Mouse (Mus musculus) neutrophil, adult 5-6 weeks (primary cell): ENCODE measurements around the gene Carnmt1. TPM values are rescaled to one million over a fixed set of nuclear protein-coding genes. Genes with fewer than 3 reads are reported as not detected.
"Not testable (repeated sequence)": the region's sequence is repeated elsewhere in the genome, so short reads cannot be mapped to it uniquely, and the experiment has no call there.

Experiments
- ATAC-seq: fragments of 151-379, 151-347 bp; 2 replicates; pipeline ENCODE4 v1.8.0; 2017; ENCODE audit warnings: mild to moderate bottlenecking, moderate TSS enrichment; ENCODE audit not compliant: insufficient number of reproducible peaks, poor library complexity, low FRiP score, severe bottlenecking; ENCODE audit errors: extremely low read depth
- total RNA-seq: library from RNA; stranded (forward); fragments of 200-1000 nt; gene quantifications from 2 replicates; pipeline ENCODE4 v1.2.3, GENCODE M21; 2017

Gene Carnmt1
- total RNA-seq, 1 experiment from 2014 or later: 9.4 TPM

DNA sequence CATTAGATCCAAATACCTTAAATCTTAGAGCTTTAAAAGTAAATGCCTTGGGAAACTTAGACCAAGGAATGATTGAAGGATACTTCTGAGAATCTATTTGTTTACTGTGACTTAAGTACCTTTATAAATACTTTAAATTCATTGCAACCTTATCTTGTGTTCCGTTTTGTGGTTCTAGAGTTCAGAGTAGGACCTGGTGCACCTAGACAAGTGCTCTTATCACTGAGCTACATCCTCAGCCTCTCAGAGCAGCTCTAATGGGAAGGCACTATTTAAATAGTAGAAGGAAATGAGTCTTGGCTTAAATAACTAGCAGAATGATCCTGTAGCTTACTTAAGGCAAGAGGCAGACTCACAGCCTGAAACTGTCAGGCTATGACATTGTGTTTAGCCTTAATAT lies 25.0 kb downstream of the Carnmt1 start:
- no peak for ATAC-seq

DNA sequence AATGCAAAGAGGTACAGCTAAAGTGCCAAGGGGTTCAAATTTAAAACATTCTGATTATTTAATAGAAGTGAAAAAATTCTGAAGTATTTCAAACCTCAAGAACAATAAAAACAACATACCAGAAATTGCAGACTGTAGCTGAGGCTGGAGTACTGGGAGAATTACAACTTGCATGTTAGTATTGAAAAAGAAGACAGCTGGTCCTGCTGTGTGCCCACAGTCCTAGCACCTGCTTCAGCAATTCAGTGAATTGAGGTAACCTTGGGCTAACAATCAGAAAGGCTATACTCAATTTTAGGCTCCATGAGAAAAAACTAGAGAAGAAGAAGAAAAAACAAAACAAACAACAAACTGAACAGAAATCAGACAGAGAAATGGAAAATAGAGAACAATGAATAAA lies 37.5 kb downstream of the Carnmt1 start:
- no peak for ATAC-seq

DNA sequence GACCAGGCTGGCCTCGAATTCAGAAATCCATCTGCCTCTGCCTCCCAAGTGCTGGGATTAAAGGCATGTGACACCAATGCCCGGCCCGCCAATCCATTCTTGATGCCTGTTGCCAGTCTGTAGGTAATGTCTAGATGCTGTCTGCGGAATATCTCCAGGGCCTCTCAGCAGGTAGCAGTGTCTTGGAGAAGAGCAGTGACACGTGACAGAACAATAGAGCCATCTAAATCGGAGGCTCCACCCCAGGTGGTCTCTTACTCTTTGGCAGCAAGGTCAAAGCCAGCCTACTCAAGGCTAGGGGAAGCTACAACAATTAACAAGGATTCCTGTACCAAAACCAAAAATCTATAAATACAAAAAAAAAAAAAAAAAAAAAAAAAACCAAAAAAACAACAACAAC lies 40.3 kb downstream of the Carnmt1 start:
- no peak for ATAC-seq

GRCm38 (mm10) chr19:18711589-18711988 lies 41.0 kb downstream of the Carnmt1 start:
- no peak for ATAC-seq

GRCm38 (mm10) chr19:18712153-18712865 lies 41.7 kb downstream of the Carnmt1 start:
- ATAC-seq: no peak

GRCm38 (mm10) chr19:18712866-18713300 lies 42.3 kb downstream of the Carnmt1 start, which contains the start of gene D030056L22Rik:
TSS of gene D030056L22Rik (plus strand) at chr19:18713193.
- ATAC-seq: peak; percentile 98

DNA sequence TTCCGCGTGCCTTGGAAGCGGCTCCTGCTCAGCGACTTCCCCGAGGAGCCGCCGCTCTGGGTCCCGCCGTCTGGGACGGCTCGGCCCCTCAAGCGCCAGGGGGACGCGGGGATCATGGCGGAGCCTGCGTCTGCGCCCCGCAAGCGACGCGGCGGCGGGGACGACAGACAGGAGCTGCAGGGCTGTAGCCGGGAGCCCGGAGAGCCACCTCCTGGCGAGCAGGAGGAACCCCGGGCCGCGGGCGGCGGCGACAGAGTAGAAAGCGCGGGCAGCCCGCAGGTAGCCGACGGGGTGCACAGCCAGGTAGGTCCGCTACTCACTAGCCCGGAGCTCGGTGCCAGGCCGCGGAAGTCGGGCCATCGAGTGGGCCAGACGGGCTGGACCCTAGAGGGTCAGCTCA lies 42.8 kb downstream of the Carnmt1 start:
- not testable (repeated sequence) for ATAC-seq

DNA sequence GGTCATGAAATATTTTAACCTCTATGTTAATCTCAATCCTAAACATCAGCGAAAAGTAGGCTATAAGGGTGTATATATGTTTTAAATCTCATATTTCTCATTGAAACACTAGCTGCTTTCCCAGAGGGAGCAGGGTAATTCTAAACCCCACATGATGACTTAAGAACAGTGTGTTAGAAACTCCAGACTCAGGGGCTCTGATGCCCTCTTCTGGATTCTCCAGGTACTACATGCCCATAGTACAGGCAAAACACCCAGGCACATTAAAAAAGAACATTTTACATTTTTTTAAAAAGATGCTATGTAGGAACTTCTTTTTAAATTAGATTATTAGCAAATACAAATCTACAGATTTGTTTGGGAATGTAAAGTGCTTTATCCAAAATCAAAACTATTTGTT lies 45.8 kb downstream of the Carnmt1 start:
- peak; percentile 57; the same call in 1 of the 2 replicates for ATAC-seq

- no peak for ATAC-seq
Measured at GRCm38 (mm10) chr19:18720337-18720736, 49.8 kb downstream of the Carnmt1 start.

DNA sequence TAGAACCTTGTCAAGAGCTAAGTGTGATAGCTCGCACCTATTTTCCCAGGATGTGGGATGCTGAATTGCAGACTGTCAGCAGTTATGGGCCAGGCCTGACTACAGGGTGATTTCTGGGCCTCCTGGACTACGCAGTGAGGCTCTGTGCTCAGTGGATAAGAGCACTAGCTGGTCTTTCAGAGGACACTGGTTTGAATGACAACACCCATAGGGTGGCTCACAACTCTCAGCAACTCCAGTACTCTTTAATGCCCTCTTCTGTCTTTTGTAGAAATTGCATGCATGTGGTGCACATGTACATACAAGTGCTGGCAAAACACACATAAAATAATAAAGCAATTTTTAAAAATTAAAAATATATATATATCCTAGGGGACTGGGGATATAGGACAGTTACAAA lies 54.6 kb downstream of the Carnmt1 start:
- ATAC-seq: no peak

GRCm38 (mm10) chr19:18730255-18730654 lies 59.7 kb downstream of the Carnmt1 start:
- no peak for ATAC-seq

DNA sequence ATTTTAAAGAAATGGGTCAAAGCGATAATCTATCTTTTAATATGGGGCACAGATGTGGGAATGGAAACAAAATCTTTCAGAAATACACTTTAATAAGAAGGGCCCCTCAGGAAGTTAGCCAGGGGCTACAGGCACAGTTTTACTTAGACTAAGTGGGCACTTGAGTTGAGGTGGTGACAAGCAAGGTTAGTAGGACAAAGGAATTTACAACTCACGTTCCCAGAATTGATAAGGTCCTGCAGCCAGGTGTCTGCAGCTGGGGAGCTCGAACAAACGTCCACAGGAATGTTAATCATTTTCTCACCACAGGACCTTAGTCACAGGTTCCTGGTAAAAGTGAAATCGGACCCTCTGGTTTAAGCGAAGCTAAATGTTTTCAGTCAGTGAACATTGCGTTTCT lies 60.5 kb downstream of the Carnmt1 start:
- ATAC-seq: no peak

GRCm38 (mm10) chr19:18735901-18736300 lies 65.3 kb downstream of the Carnmt1 start:
- no peak for ATAC-seq

DNA sequence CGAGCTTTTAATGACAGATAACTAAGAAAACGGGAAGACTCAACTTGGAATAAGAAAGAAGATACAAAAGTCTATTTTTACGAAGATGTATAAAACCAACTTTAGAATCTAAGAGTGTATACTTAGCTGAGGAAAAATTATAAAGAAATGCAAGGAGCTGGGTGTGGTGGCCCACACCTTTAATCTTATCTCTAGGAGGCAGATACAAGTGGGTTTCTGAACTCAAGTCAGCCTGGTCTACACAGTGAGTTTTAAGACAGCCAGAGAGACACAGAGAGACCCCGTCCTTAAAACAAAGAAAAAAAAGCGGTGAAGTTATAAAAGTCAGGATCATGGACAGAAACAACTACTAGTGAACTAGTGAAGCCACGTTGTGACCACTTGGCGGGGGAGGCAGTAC lies 68.6 kb downstream of the Carnmt1 start:
- no peak for ATAC-seq

DNA sequence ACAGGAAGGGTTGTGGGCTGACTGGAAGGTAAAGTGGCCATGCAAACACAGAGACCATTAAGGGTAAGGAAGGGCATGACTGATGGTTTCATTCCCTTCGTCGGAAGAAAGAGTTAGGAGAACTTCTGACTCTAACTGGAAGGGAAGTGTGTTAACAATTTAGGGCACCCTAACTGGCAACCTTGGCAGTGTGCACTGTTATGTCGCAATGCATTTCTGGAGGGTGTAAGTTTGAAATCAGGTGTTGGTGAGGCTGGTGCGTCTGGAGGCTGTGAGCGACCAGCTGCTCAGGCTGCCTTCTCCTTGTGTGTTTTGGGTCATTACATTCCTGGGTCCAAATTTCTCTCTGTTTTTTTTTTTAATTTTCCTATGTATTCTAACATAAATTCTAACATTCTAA lies 73.4 kb downstream of the Carnmt1 start:
- ATAC-seq: no peak

DNA sequence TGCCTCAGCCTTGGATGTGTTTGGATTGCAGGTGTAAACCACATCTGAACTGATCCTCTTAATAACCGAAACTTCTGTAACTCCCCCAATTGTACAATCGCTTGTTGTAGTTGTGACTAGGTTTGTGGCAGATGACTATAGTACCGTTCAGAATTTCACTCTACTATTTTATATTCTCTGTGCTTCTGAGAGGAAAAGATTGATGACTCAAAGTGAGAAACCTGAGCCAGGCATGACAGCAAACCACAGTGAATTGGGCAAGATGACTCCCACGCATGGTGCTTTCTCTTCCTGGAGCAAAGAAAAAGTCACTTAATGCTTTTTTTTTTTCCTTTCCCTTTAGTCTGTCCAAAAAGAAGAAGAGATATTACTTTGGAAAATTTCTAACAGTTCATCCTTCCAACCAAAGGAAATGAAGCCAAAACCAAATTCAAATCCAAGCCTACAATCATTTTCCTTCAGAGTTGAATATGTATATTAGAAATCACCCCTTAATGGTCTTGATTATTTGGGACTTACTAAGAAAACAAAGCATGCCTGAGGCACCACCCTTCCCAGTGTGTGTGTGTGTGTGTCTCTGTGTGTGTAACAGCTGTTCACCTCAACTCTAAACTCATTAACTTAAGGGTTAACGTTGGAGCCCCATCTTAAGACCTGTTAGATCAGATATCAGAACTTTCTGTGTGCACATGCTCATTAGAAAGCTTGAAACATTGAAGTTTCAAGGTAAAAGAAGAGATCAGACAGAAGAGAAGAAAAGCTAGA lies 76.2 kb downstream of the Carnmt1 start:
- no peak for ATAC-seq

- ATAC-seq: no peak
Measured at GRCm38 (mm10) chr19:18747379-18747778, 76.8 kb downstream of the Carnmt1 start.

GRCm38 (mm10) chr19:18749598-18750339 lies 79.2 kb downstream of the Carnmt1 start, which contains the start of gene Trpm6:
TSS of gene Trpm6 (plus strand) at chr19:18749983.
- no peak for ATAC-seq
